Mouse (Mus musculus): ENCODE results near the gene Dhodh. TPM values are rescaled to one million over a fixed set of nuclear protein-coding genes. Genes with fewer than 3 reads are reported as not detected.

Dhodh gene
- polyA plus RNA-seq, 1 experiment from 2014 or later: 35.3 TPM

Other genes with a start within 250 kb of the Dhodh start
- not detected in 2 replicates for gene Pmfbp1, start 114.6 kb downstream of the Dhodh start, polyA plus RNA-seq (2016; fragmentation: Nextera tagmentation; extraction: Ambion mirVana)
- 18.6 and 19.8 TPM in 2 replicates for gene Dhx38, start 42.8 kb downstream of the Dhodh start, polyA plus RNA-seq (2016; fragmentation: Nextera tagmentation; extraction: Ambion mirVana)
- gene Txnl4b, start 42.8 kb downstream of the Dhodh start, polyA plus RNA-seq (2016; fragmentation: Nextera tagmentation; extraction: Ambion mirVana): 12.7 and 13.9 TPM in 2 replicates
- 10.5 and 10.8 TPM in 2 replicates for gene Hp, start 29.5 kb downstream of the Dhodh start, polyA plus RNA-seq (2016; fragmentation: Nextera tagmentation; extraction: Ambion mirVana)
- 0.97 and 2.0 TPM in 2 replicates for gene Pkd1l3, start 5.8 kb upstream of the Dhodh start, polyA plus RNA-seq (2016; fragmentation: Nextera tagmentation; extraction: Ambion mirVana)
- 48.0 and 49.6 TPM in 2 replicates for gene Ist1, start 84.6 kb upstream of the Dhodh start, polyA plus RNA-seq (2016; fragmentation: Nextera tagmentation; extraction: Ambion mirVana)
- 9.9 and 11.4 TPM in 2 replicates for gene Zfp821, start 96.9 kb upstream of the Dhodh start, polyA plus RNA-seq (2016; fragmentation: Nextera tagmentation; extraction: Ambion mirVana)
- gene Atxn1l, start 129.1 kb upstream of the Dhodh start, polyA plus RNA-seq (2016; fragmentation: Nextera tagmentation; extraction: Ambion mirVana): 3.9 and 4.6 TPM in 2 replicates
- 25.8 and 25.9 TPM in 2 replicates for gene Ap1g1, start 169.9 kb upstream of the Dhodh start, polyA plus RNA-seq (2016; fragmentation: Nextera tagmentation; extraction: Ambion mirVana)